Mouse (Mus musculus) limb, embryonic 10.5 days (tissue): Measurements from ENCODE around the gene Dnaic2. TPM values are rescaled to one million over a fixed set of nuclear protein-coding genes. Genes with fewer than 3 reads are reported as not detected.

ENCODE experiments used
- DNase-seq: peaks from one replicate; pipeline ENCODE4 v3.0.0-alpha.2; 2017; ENCODE audit warnings: low spot score
- H3K27ac ChIP-seq: fragments of 300-500 bp; sonication (generic); 2 replicates; pipeline ENCODE4 v1.5.1; 2016; ENCODE audit warnings: mild to moderate bottlenecking
- H3K27me3 ChIP-seq: fragments of 300-500 bp; sonication (generic); 2 replicates; pipeline ENCODE4 v1.6.1; 2016; ENCODE audit warnings: low read depth, mild to moderate bottlenecking; ENCODE audit not compliant: poor library complexity, severe bottlenecking
- H3K36me3 ChIP-seq: fragments of 300-500 bp; sonication (generic); 2 replicates; pipeline ENCODE4 v1.6.1; 2016; ENCODE audit warnings: mild to moderate bottlenecking, moderate library complexity
- H3K4me1 ChIP-seq: fragments of 300-500 bp; sonication (generic); 2 replicates; pipeline ENCODE4 v1.6.1; 2016
- H3K4me3 ChIP-seq: fragments of 300-500 bp; sonication (generic); 2 replicates; pipeline ENCODE4 v1.5.1; 2016; ENCODE audit warnings: mild to moderate bottlenecking, moderate library complexity
- H3K9me3 ChIP-seq: fragments of 300-500 bp; sonication (generic); replicated peaks from 2 replicates; pipeline ENCODE4 v1.6.1; 2016; ENCODE audit warnings: mild to moderate bottlenecking
- WGBS: fragments of 180-500 bp; shearing (Covaris S2); methylation state at CpG from one replicate; pipeline ENCODE4 v1.1.7; 2016; 5-methylcytosine and 5-hydroxymethylcytosine counted together
- polyA plus RNA-seq: library from polyadenylated mRNA; unstranded; fragments of >200 nt; fragmentation: Nextera tagmentation; extraction: Ambion mirVana; gene quantifications from 2 replicates; pipeline ENCODE4 v1.2.1, GENCODE M21; 2016

The Dnaic2 gene
- polyA plus RNA-seq, 1 experiment from 2014 or later: 0.39 TPM

DNA sequence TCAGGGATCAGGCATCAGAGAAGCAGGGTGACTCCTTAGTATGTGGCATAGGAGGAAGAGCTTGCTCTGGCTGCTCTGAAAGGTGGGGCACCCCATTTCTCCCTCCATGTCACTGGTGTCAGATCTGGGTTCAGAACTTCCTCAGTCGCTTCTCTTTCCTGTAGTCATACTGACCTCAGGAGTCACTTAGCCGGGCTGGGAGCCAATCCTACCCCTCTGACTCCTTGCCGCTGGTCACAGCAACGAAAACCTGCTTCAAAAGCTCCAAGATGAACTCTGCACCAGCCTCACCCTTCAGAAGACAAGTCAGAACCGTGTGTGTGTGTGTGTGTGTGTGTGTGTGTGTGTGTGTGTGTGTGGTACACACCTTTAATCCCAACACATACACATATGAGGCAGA lies 20.9 kb upstream of the Dnaic2 start:
- DNase-seq: no peak
- Histone ChIP-seq H3K27me3 (no peaks in the 10 kb centered on the region), H3K4me3 (no peak overlapping the region), H3K36me3 (peaks cover 11% of the 10 kb centered on the region), H3K9me3 (no peaks in the 10 kb centered on the region), H3K4me1 (peaks cover 9% of the 10 kb centered on the region; the same call in 1 of the 2 replicates), H3K27ac (no peak overlapping the region)
- 91% methylated on average over 5 of the region's 5 CpGs for WGBS

DNA sequence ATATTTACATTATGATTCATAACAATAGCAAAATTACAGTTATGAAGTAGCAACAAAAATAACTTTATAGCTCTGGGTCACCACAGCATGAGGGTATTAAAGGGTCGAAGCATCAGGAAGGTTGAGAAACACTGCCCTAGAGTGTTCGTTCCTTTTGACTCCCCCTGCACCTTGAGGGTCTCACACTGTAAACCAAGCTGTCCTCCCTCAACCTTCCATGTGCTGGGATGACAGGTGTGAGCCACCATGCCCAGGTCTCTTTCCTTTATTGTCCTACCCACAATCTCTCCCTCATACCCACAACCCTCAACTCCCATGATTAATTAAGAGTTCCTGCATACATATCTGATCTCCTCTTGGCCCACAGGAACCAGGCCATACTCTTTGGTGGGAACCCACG lies 15.8 kb upstream of the Dnaic2 start:
- 88% methylated on average over 3 of the region's 3 CpGs for WGBS
- Histone ChIP-seq H3K9me3 (no peaks in the 10 kb centered on the region), H3K27me3 (no peaks in the 10 kb centered on the region), H3K27ac (no peak overlapping the region), H3K36me3 (peaks cover 11% of the 10 kb centered on the region), H3K4me3 (no peak overlapping the region), H3K4me1 (peaks cover 13% of the 10 kb centered on the region; the same call in 1 of the 2 replicates)
- no peak for DNase-seq

GRCm38 (mm10) chr11:114711861-114712260 lies 15.3 kb upstream of the Dnaic2 start:
- no peak overlapping the region for H3K27ac ChIP-seq
- H3K36me3 ChIP-seq: peaks cover 11% of the 10 kb centered on the region
- DNase-seq: no peak
- no peaks in the 10 kb centered on the region for H3K27me3 ChIP-seq
- H3K9me3 ChIP-seq: no peaks in the 10 kb centered on the region
- no peak overlapping the region for H3K4me3 ChIP-seq
- WGBS: 71% methylated on average over 12 of the region's 12 CpGs
- peaks cover 13% of the 10 kb centered on the region; the same call in 1 of the 2 replicates for H3K4me1 ChIP-seq

- Histone ChIP-seq H3K4me1 (peaks cover 13% of the 10 kb centered on the region; the same call in 1 of the 2 replicates), H3K4me3 (no peak overlapping the region), H3K36me3 (no peaks in the 10 kb centered on the region), H3K9me3 (no peaks in the 10 kb centered on the region), H3K27me3 (no peaks in the 10 kb centered on the region), H3K27ac (no peak overlapping the region)
- DNase-seq: no peak
- WGBS: 92% methylated on average over 6 of the region's 6 CpGs
Observed at GRCm38 (mm10) chr11:114714526-114714925, 12.7 kb upstream of the Dnaic2 start.

DNA sequence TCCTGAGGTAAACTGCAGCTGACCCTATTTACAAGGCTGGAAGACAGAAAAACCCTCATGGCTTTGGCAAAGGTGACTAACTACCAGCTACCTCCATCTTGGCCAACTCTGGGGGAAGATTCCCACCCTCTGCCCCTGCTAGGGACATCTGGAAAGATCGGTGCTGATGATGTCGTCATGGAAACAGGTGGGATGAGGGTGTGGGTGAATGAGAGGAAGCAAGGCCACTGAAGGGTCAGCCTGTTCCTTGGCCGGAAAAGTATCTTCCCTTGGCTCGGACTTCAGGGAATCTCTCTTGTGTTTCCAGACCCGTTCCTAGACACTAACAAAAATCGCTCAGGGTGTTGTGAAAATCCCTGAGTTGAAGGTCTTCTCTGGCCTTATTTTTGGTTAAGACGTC lies 11.7 kb upstream of the Dnaic2 start:
- no peaks in the 10 kb centered on the region for H3K36me3 ChIP-seq

DNA sequence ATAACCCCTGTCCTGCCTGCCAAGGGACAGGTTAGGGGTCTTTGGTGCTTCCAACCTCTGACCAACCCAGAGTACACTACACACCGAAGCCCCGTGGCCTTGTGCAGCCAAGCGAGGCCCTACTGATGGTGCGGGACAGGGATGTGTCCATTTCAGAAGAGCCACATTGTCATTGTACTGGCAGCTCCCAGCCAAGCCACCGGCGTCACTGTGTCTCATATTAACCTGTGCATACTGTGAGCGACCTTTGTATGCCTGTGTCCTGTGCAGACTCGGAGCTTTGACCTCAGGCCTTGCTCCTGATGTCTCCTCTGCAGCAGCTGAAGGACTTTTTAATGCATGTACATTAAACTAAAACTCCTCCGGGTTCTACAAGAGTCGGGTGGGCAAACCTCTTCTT lies 6.7 kb upstream of the Dnaic2 start:
- Histone ChIP-seq H3K9me3 (no peaks in the 10 kb centered on the region), H3K27ac (no peak overlapping the region), H3K4me1 (peaks cover 17% of the 10 kb centered on the region), H3K27me3 (no peaks in the 10 kb centered on the region), H3K4me3 (no peak overlapping the region), H3K36me3 (no peaks in the 10 kb centered on the region)
- WGBS: 93% methylated on average over 10 of the region's 10 CpGs
- no peak for DNase-seq

More for the DNA sequence above, 11.7 kb upstream of the Dnaic2 start:
- Histone ChIP-seq H3K9me3 (no peaks in the 10 kb centered on the region), H3K4me1 (peaks cover 13% of the 10 kb centered on the region; the same call in 1 of the 2 replicates), H3K27ac (no peak overlapping the region), H3K4me3 (no peak overlapping the region), H3K27me3 (no peaks in the 10 kb centered on the region)
- 84% methylated on average over 7 of the region's 7 CpGs for WGBS
- DNase-seq: no peak

DNA sequence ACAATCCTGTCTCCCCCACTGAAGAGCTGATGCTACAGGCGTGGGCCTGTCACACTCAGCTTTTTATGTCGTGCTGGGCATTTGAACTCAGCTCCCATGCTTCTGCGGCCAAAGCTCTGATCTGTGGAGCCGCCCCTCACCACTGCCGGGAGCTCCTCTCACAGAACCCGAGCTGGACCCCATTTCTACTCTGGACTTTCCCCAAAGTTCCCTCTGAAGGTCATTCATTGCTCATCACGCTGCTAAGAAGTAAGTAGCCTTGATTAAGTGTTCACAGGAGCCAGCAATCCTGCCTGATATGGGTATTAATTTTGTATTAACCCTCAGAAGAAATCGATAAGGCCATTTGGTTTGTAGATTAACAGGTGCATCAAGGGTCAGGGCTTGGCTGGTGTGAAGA lies 4.8 kb upstream of the Dnaic2 start:
- DNase-seq: no peak
- no peaks in the 10 kb centered on the region for H3K36me3 ChIP-seq
- H3K4me3 ChIP-seq: no peak overlapping the region
- WGBS: 85% methylated on average over 8 of the region's 8 CpGs
- no peaks in the 10 kb centered on the region for H3K9me3 ChIP-seq
- peaks cover 2% of the 10 kb centered on the region; the same call in 1 of the 2 replicates for H3K27me3 ChIP-seq
- H3K4me1 ChIP-seq: peaks cover 25% of the 10 kb centered on the region
- 0 out of 2 replicates have a peak overlapping the region, but pooled peaks have one; percentile 12 for H3K27ac ChIP-seq

DNA sequence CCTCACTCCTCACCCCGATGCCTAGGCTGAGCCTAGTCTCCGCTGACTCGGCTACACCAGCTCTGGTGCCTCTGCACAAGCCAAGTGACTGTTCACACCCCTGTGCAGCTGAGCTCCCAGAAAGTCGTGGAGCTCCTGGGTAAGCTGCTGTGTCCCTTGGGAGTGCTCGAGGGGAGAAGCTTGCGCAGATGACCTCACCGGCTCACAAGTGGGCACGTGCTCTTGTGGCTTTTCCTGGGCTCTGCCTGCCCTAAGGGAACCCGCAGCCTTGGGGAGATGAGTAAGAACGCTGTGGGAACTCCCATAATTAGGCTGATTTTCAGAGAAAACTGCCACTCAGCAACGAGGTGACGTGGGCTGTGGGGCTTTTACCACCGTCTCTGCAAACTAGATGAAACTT lies 4.2 kb upstream of the Dnaic2 start:
- no peak for DNase-seq
- H3K4me3 ChIP-seq: no peak overlapping the region
- H3K27me3 ChIP-seq: peaks cover 8% of the 10 kb centered on the region
- no peaks in the 10 kb centered on the region for H3K36me3 ChIP-seq
- H3K9me3 ChIP-seq: no peaks in the 10 kb centered on the region
- 72% methylated on average over 13 of the region's 13 CpGs for WGBS
- peaks cover 31% of the 10 kb centered on the region for H3K4me1 ChIP-seq
- H3K27ac ChIP-seq: 0 out of 2 replicates have a peak overlapping the region, but pooled peaks have one; percentile 12

- Histone ChIP-seq H3K9me3 (no peaks in the 10 kb centered on the region), H3K27me3 (peaks cover 15% of the 10 kb centered on the region), H3K4me1 (peaks cover 46% of the 10 kb centered on the region), H3K4me3 (no peak overlapping the region), H3K27ac (0 out of 2 replicates have a peak overlapping the region, but pooled peaks have one; percentile 46), H3K36me3 (no peaks in the 10 kb centered on the region)
- DNase-seq: no peak
- WGBS: 69% methylated on average over 11 of the region's 11 CpGs
Observed at GRCm38 (mm10) chr11:114724787-114725590, 2.2 kb upstream of the Dnaic2 start.

DNA sequence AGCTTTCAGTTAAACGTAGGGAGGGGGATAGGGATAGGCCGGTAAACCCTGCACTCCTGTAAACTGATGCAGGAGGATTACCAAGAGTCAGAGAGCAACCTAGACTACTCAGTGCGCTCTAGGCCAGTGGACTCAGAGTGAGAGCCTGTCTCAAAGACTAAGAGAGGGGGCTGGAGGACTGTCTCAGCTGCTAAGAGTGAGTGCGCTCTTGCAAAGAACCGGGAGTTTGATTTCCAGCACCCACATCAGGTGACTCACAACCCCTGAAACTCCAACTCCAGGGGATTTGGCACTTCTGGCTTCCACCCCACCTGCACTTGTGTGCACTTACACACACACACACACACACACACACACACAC lies 598 bp downstream of the Dnaic2 start:
- H3K27me3 ChIP-seq: peaks cover 15% of the 10 kb centered on the region
- no peak for DNase-seq
- H3K36me3 ChIP-seq: no peaks in the 10 kb centered on the region
- no peaks in the 10 kb centered on the region for H3K9me3 ChIP-seq
- peaks cover 46% of the 10 kb centered on the region for H3K4me1 ChIP-seq
- no peak overlapping the region for H3K27ac ChIP-seq
- 33% methylated on average over 5 of the region's 5 CpGs for WGBS
- H3K4me3 ChIP-seq: peak overlapping the region; percentile 46; the same call in 1 of the 2 replicates

DNA sequence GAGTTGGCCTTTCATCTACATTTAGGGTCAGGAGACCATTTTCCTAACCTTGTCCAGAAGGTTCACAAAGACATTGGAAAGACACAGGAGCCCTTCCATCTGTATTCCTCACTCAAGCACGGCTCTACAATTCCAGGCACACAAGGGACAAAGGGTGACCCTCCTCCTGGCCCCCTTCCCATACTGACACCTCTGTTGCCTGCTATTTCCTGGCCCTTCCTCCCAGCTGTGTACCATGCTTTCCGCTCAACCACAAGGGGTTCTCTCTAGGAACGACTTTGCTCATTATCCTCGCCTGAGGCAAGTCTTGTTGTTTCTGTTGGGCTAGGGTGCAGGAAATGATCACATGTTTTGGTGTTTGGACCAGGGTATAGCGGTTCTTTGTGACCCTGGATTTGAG lies 1.1 kb downstream of the Dnaic2 start:
- Histone ChIP-seq H3K36me3 (no peaks in the 10 kb centered on the region), H3K9me3 (no peaks in the 10 kb centered on the region), H3K4me1 (peaks cover 42% of the 10 kb centered on the region), H3K27me3 (peaks cover 15% of the 10 kb centered on the region), H3K4me3 (no peak overlapping the region), H3K27ac (no peak overlapping the region)
- 56% methylated on average over 5 of the region's 5 CpGs for WGBS
- DNase-seq: no peak

GRCm38 (mm10) chr11:114729832-114730363 lies 2.7 kb downstream of the Dnaic2 start:
- Histone ChIP-seq H3K9me3 (no peaks in the 10 kb centered on the region), H3K27ac (no peak overlapping the region), H3K4me3 (no peak overlapping the region), H3K36me3 (no peaks in the 10 kb centered on the region), H3K27me3 (peaks cover 15% of the 10 kb centered on the region), H3K4me1 (peaks cover 36% of the 10 kb centered on the region)
- WGBS: 64% methylated on average over 6 of the region's 6 CpGs
- no peak for DNase-seq

- Histone ChIP-seq H3K27ac (no peak overlapping the region), H3K4me3 (no peak overlapping the region), H3K36me3 (no peaks in the 10 kb centered on the region), H3K4me1 (peaks cover 28% of the 10 kb centered on the region), H3K9me3 (no peaks in the 10 kb centered on the region), H3K27me3 (peaks cover 15% of the 10 kb centered on the region)
- WGBS: 89% methylated on average over 4 of the region's 4 CpGs
- DNase-seq: no peak
Observed at GRCm38 (mm10) chr11:114731711-114732110, 4.5 kb downstream of the Dnaic2 start.
